Mouse (Mus musculus) neural tube, embryonic 14.5 days (tissue): ENCODE measurements around the gene Zfp820. TPM values are rescaled to one million over a fixed set of nuclear protein-coding genes. Genes with fewer than 3 reads are reported as not detected.
"Not testable (repeated sequence)": the region's sequence is repeated elsewhere in the genome, so short reads cannot be mapped to it uniquely, and the experiment has no call there.

ENCODE experiments used
- ATAC-seq: fragments of 200-750 bp; cut with Nextera tagmentation; 2 replicates; pipeline ENCODE4 v1.8.0; 2017; ENCODE audit warnings: low read depth, mild to moderate bottlenecking, moderate TSS enrichment, moderate library complexity
- H3K27ac ChIP-seq: fragments of 300-500 bp; sonication (generic); 2 replicates; pipeline ENCODE4 v1.5.1; 2014; ENCODE audit warnings: low read depth, mild to moderate bottlenecking, control low read depth, low read length, moderate library complexity, mixed read lengths
- H3K27me3 ChIP-seq: fragments of 300-500 bp; sonication (generic); 2 replicates; pipeline ENCODE4 v1.6.1; 2014; ENCODE audit warnings: low read length; ENCODE audit not compliant: control insufficient read depth, insufficient read depth
- H3K36me3 ChIP-seq: fragments of 300-500 bp; sonication (generic); 2 replicates; pipeline ENCODE4 v1.6.1; 2014; ENCODE audit warnings: low read length, mixed read lengths; ENCODE audit not compliant: control insufficient read depth, insufficient read depth
- H3K4me1 ChIP-seq: fragments of 300-500 bp; sonication (generic); 2 replicates; pipeline ENCODE4 v1.6.1; 2014; ENCODE audit warnings: low read length; ENCODE audit not compliant: control insufficient read depth, insufficient read depth
- H3K4me2 ChIP-seq: fragments of 300-500 bp; sonication (generic); 2 replicates; pipeline ENCODE4 v1.6.1; 2014; ENCODE audit warnings: mild to moderate bottlenecking, low read depth, low read length, control low read depth
- H3K4me3 ChIP-seq: fragments of 300-500 bp; sonication (generic); 2 replicates; pipeline ENCODE4 v1.5.1; 2014; ENCODE audit warnings: low read depth, low read length, control low read depth, mixed read lengths
- H3K9ac ChIP-seq: fragments of 300-500 bp; sonication (generic); replicated peaks from 2 replicates; pipeline ENCODE4 v1.6.1; 2014; ENCODE audit warnings: low read depth, mild to moderate bottlenecking, control low read depth, low read length, mixed read lengths
- H3K9me3 ChIP-seq: fragments of 300-500 bp; sonication (generic); 2 replicates; pipeline ENCODE4 v1.6.1; 2016; ENCODE audit warnings: low read length; ENCODE audit not compliant: control insufficient read depth
- WGBS: fragments of 180-500 bp; shearing (Covaris S2); extraction: QIAGEN DNeasy Blood & Tissue Kit; methylation state at CpG from one replicate; pipeline ENCODE4 v1.1.7; 2014; 5-methylcytosine and 5-hydroxymethylcytosine counted together
- polyA plus RNA-seq: library from polyadenylated mRNA; unstranded; fragments of >200 nt; fragmentation: Nextera tagmentation; extraction: Ambion mirVana; gene quantifications from 2 replicates; pipeline ENCODE4 v1.2.1, GENCODE M21; 2014

Gene Zfp820
- polyA plus RNA-seq = 2.0 and 2.7 TPM in 2 replicates

- H3K27ac ChIP-seq = no peak within 1 kb of the TSS
- 4% methylated on average over 22 of the region's 22 CpGs for WGBS
These were observed at the start of gene Zfp820 for GRCm38 (mm10) chr17:21845545-21846321. TSS of gene Zfp820 (minus strand) at chr17:21845772.

GRCm38 (mm10) chr17:21871256-21871655, 25.7 kb upstream of the Zfp820 start:
- WGBS = 84% methylated on average over 1 of the region's 1 CpGs

More at GRCm38 (mm10) chr17:21845545-21846321, at the start of gene Zfp820:
- Histone ChIP-seq H3K9ac (peak within 1 kb of the TSS; percentile 50; the same call in 1 of the 2 replicates), H3K9me3 (no peaks in the 10 kb centered on the region), H3K4me2 (peak within 1 kb of the TSS; percentile 56), H3K36me3 (no peaks in the 10 kb centered on the region), H3K4me1 (no peaks in the 10 kb centered on the region), H3K4me3 (peak within 1 kb of the TSS; percentile 53), H3K27me3 (no peaks in the 10 kb centered on the region)
- peak; percentile 99 for ATAC-seq

GRCm38 (mm10) chr17:21846322-21846582, 680 bp upstream of the Zfp820 start:
- not testable (repeated sequence) for H3K9ac ChIP-seq, H3K27ac ChIP-seq, H3K9me3 ChIP-seq, H3K27me3 ChIP-seq, H3K36me3 ChIP-seq, H3K4me2 ChIP-seq, H3K4me1 ChIP-seq, H3K4me3 ChIP-seq
- 94% methylated on average over 7 of the region's 8 CpGs for WGBS
- 0 out of 2 replicates have a peak, but pooled peaks have one; percentile 25 for ATAC-seq

More at GRCm38 (mm10) chr17:21871256-21871655, 25.7 kb upstream of the Zfp820 start:
- ATAC-seq = no peak
- 0 out of 2 replicates have a peak, but pooled peaks cover under 1% of the 10 kb centered on the region for H3K9me3 ChIP-seq
- no peak overlapping the region for H3K27ac ChIP-seq
- no peaks in the 10 kb centered on the region for H3K4me1 ChIP-seq
- H3K9ac ChIP-seq = no peak overlapping the region
- no peaks in the 10 kb centered on the region for H3K36me3 ChIP-seq
- no peak overlapping the region for H3K4me2 ChIP-seq
- no peaks in the 10 kb centered on the region for H3K27me3 ChIP-seq
- no peak overlapping the region for H3K4me3 ChIP-seq

GRCm38 (mm10) chr17:21838510-21838909, 7.1 kb downstream of the Zfp820 start:
- Histone ChIP-seq H3K9me3 (no peaks in the 10 kb centered on the region), H3K4me2 (no peak overlapping the region), H3K4me3 (no peak overlapping the region), H3K36me3 (no peaks in the 10 kb centered on the region), H3K27me3 (no peaks in the 10 kb centered on the region), H3K4me1 (no peaks in the 10 kb centered on the region), H3K27ac (no peak overlapping the region), H3K9ac (no peak overlapping the region)
- WGBS = 68% methylated on average over 2 of the region's 2 CpGs
- ATAC-seq = no peak

- H3K27ac ChIP-seq, H3K36me3 ChIP-seq, H3K9me3 ChIP-seq, H3K4me2 ChIP-seq, H3K4me3 ChIP-seq, ATAC-seq, H3K9ac ChIP-seq, H3K4me1 ChIP-seq, H3K27me3 ChIP-seq: not testable (repeated sequence)
- 56% methylated on average over 19 of the region's 19 CpGs for WGBS
These were observed 44.2 kb downstream of the Zfp820 start for GRCm38 (mm10) chr17:21801373-21801772.

GRCm38 (mm10) chr17:21792256-21792655, 53.3 kb downstream of the Zfp820 start:
- Histone ChIP-seq H3K27ac (no peak overlapping the region), H3K4me3 (no peak overlapping the region), H3K4me1 (no peaks in the 10 kb centered on the region), H3K27me3 (no peaks in the 10 kb centered on the region), H3K4me2 (no peak overlapping the region), H3K36me3 (no peaks in the 10 kb centered on the region), H3K9ac (no peak overlapping the region), H3K9me3 (no peaks in the 10 kb centered on the region)
- no peak for ATAC-seq
- 81% methylated on average over 4 of the region's 4 CpGs for WGBS

- Histone ChIP-seq H3K9ac (no peak overlapping the region), H3K4me3 (no peak overlapping the region), H3K9me3 (no peaks in the 10 kb centered on the region), H3K27ac (no peak overlapping the region), H3K4me2 (no peak overlapping the region), H3K4me1 (no peaks in the 10 kb centered on the region), H3K36me3 (no peaks in the 10 kb centered on the region), H3K27me3 (no peaks in the 10 kb centered on the region)
- 92% methylated on average over 2 of the region's 2 CpGs for WGBS
- ATAC-seq = no peak
These were observed 75.2 kb downstream of the Zfp820 start for GRCm38 (mm10) chr17:21770336-21770735.

Other genes with a start within 250 kb of the Zfp820 start
- gene Zfp983, start 195.1 kb downstream of the Zfp820 start, polyA plus RNA-seq = 11.8 and 15.2 TPM in 2 replicates
- gene Gm10226, start 153.9 kb downstream of the Zfp820 start, polyA plus RNA-seq = 24.6 and 26.9 TPM in 2 replicates
- gene Zfp760, start 138.0 kb downstream of the Zfp820 start, polyA plus RNA-seq = 11.6 and 15.5 TPM in 2 replicates
- 11.5 and 11.8 TPM in 2 replicates for gene Zfp229, start 115.0 kb downstream of the Zfp820 start, polyA plus RNA-seq
- 9.8 and 12.1 TPM in 2 replicates for gene Zfp995, start 64.2 kb upstream of the Zfp820 start, polyA plus RNA-seq
- 23.9 and 25.3 TPM in 2 replicates for gene Zfp942, start 116.7 kb upstream of the Zfp820 start, polyA plus RNA-seq
- 22.8 and 24.6 TPM in 2 replicates for gene Zfp943, start 116.8 kb upstream of the Zfp820 start, polyA plus RNA-seq